Mouse (Mus musculus) ES-Bruce4 (cell line): ENCODE results near the gene Pitpnm1. TPM values are rescaled to one million over a fixed set of nuclear protein-coding genes. Genes with fewer than 3 reads are reported as not detected.

Experiments used
- H3K27ac ChIP-seq: 2 replicates; pipeline ENCODE4 v1.5.1; 2012; ENCODE audit warnings: low read length, inconsistent platforms; ENCODE audit not compliant: insufficient read depth
- H3K27me3 ChIP-seq: 2 replicates; pipeline ENCODE4 v1.6.1; 2012; ENCODE audit warnings: mild to moderate bottlenecking, low read length, inconsistent platforms; ENCODE audit not compliant: control insufficient read depth, poor library complexity, insufficient read depth, severe bottlenecking
- H3K36me3 ChIP-seq: 2 replicates; pipeline ENCODE4 v1.6.1; 2012; ENCODE audit warnings: inconsistent platforms, mild to moderate bottlenecking, low read length, moderate library complexity; ENCODE audit not compliant: control insufficient read depth, poor library complexity, insufficient read depth, severe bottlenecking
- H3K4me1 ChIP-seq: one replicate; pipeline ENCODE4 v1.8.1; 2011; ENCODE audit warnings: low read length; ENCODE audit not compliant: control insufficient read depth, insufficient read depth
- H3K4me3 ChIP-seq: 2 replicates; pipeline ENCODE4 v1.5.1; 2011; ENCODE audit warnings: low read depth, mild to moderate bottlenecking, low read length
- H3K9ac ChIP-seq: 2 replicates; pipeline ENCODE4 v1.6.1; 2012; ENCODE audit warnings: low read depth, mild to moderate bottlenecking, inconsistent platforms; ENCODE audit not compliant: poor library complexity, severe bottlenecking
- H3K9me3 ChIP-seq: replicated peaks from 2 replicates; pipeline ENCODE4 v1.6.1; 2012; ENCODE audit warnings: mild to moderate bottlenecking, low read length, inconsistent platforms; ENCODE audit not compliant: control insufficient read depth, poor library complexity, insufficient read depth, severe bottlenecking
- CTCF ChIP-seq: IDR thresholded peaks from one replicate; pipeline ENCODE4 v1.8.1; 2011; ENCODE audit warnings: low read depth, low read length
- EP300 ChIP-seq: IDR thresholded peaks from 2 replicates; pipeline ENCODE4 v1.6.1; 2011; ENCODE audit warnings: low read depth, low read length; ENCODE audit not compliant: insufficient read depth
- POLR2A ChIP-seq: IDR thresholded peaks from one replicate; pipeline ENCODE4 v1.8.1; 2011; ENCODE audit warnings: low read length; ENCODE audit not compliant: insufficient read depth
- polyA plus RNA-seq: library from polyadenylated mRNA; stranded (reverse); fragments of >200 nt; gene quantifications from 2 replicates; pipeline ENCODE4 v1.2.4, GENCODE M21; 2011; ENCODE audit warnings: low read depth; ENCODE audit not compliant: missing spikeins, insufficient read depth, insufficient read length

The Pitpnm1 gene
- polyA plus RNA-seq, 1 experiment, result 11.2 TPM

DNA sequence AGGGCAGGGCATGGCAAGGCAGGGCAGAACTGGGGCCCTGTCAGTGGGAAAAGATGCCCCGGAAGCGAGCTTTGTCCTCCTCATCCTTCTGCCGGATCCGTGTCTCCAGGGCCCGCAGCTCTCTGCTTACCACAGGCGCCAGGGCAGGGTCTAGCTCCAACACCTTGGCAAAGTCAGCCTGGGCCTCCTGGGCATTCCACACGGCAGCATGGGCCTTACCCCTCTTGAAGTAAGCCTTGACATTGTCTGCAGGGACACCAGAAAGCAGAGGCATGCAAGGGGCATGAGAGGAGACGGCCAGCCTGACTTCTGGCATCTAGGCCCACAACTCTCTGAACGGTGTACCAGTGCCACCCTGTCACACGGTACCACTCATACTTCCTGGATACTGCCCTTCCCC, 14.8 kb downstream of the Pitpnm1 start:
- Histone ChIP-seq H3K9me3 (no peaks in the 10 kb centered on the region), H3K27ac (no peak overlapping the region), H3K4me1 (no peaks in the 10 kb centered on the region), H3K27me3 (no peaks in the 10 kb centered on the region), H3K36me3 (no peaks in the 10 kb centered on the region), H3K9ac (no peak overlapping the region), H3K4me3 (no peak overlapping the region)
- TF ChIP-seq CTCF, result no peak
- TF ChIP-seq POLR2A, result no peak
- no peak for TF ChIP-seq EP300

DNA sequence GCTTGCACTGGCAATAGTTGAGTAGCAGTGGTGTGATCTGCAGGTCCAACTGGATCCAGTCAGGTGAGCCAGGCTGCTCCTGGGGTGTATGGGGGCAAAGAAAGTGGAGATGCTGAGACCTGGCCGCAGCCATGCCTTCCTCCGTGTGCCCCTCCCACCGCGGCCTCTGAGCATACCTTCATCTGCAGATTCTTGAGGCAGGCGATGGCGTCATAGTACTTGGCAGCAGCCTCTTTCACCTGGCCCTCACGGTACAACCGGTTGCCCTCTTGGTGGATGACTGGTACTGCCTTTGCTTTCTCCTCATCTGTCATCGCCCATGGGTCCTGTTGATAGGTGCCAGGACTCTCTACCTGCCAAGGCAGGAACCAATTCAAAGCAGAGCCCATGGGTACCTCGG, 15.3 kb downstream of the Pitpnm1 start:
- Histone ChIP-seq H3K9ac (no peak overlapping the region), H3K27me3 (no peaks in the 10 kb centered on the region), H3K36me3 (no peaks in the 10 kb centered on the region), H3K9me3 (no peaks in the 10 kb centered on the region), H3K27ac (no peak overlapping the region), H3K4me1 (no peaks in the 10 kb centered on the region), H3K4me3 (no peak overlapping the region)
- TF ChIP-seq CTCF, result no peak
- no peak for TF ChIP-seq POLR2A
- no peak for TF ChIP-seq EP300

DNA sequence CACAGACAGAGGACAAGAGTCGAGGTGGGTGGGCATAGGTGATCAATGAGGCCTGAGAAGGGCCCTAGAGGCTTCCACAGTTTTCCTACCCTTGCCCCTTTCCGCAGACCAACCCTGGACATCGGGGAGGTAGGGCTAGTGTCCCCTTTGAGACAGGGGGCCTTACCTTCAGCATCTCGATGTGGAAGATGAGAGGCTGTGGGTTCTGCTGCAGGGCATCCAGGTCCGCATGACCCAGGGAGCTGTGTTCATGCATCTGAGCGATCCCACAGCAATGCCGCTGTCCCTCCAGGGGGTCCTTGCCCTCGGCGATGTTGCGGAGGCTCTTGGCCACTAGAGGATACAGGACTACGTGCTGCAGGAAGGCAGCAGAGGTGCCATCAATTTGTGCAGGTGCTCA, 16.0 kb downstream of the Pitpnm1 start:
- no peak overlapping the region for H3K4me3 ChIP-seq
- no peaks in the 10 kb centered on the region for H3K36me3 ChIP-seq

DNA sequence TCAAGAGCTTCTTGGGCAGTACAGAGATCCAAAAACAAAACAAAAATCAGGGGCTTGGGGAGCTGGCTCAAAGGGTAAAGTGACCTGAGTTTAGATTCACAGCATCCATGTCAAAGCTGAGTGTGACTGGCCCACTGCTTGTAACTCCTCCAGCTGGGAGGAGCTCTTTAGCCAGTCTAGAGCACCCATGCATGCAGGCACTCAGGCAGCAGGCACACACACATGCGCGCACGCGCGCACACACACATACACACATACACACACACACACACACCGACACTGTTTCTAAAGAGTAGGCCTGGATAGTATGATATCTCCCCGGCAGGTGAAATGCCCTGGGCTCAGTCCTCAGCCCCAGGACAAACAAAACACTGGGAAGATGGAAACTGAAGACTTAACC, 17.2 kb downstream of the Pitpnm1 start:
- H3K9ac ChIP-seq, result no peak overlapping the region
- H3K27me3 ChIP-seq, result no peaks in the 10 kb centered on the region
- no peaks in the 10 kb centered on the region for H3K9me3 ChIP-seq
- H3K36me3 ChIP-seq, result no peaks in the 10 kb centered on the region
- H3K4me1 ChIP-seq, result no peaks in the 10 kb centered on the region
- no peak overlapping the region for H3K4me3 ChIP-seq
- H3K27ac ChIP-seq, result no peak overlapping the region
- TF ChIP-seq POLR2A (no peak), EP300 (no peak), CTCF (no peak)

More for the DNA sequence above, 16.0 kb downstream of the Pitpnm1 start:
- no peak overlapping the region for H3K27ac ChIP-seq
- no peaks in the 10 kb centered on the region for H3K9me3 ChIP-seq
- no peaks in the 10 kb centered on the region for H3K27me3 ChIP-seq
- TF ChIP-seq POLR2A (no peak), CTCF (no peak), EP300 (no peak)
- H3K4me1 ChIP-seq, result no peaks in the 10 kb centered on the region
- H3K9ac ChIP-seq, result no peak overlapping the region

DNA sequence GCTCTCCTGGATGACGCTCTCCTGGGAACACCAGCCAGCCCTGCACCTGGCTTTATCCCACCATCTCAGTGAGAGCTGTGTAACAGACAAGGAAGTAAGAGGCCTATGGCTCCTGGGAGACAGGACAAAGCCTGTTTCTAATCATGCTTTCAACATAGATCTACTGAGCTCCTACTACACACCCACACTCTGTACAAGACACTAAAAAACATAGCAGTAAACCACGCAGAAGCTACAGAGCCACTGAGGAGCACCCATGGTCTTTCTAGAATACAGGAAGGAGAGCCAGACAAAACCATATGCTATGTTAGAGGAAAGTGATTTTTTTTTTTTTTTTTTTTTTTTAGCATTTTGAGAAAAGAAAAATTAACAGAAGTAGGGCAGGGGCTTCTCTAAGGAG, 18.6 kb downstream of the Pitpnm1 start:
- Histone ChIP-seq H3K27me3 (no peaks in the 10 kb centered on the region), H3K9ac (no peak overlapping the region), H3K36me3 (no peaks in the 10 kb centered on the region), H3K4me1 (no peaks in the 10 kb centered on the region), H3K9me3 (no peaks in the 10 kb centered on the region), H3K27ac (no peak overlapping the region), H3K4me3 (no peak overlapping the region)
- no peak for TF ChIP-seq POLR2A
- no peak for TF ChIP-seq EP300
- TF ChIP-seq CTCF, result no peak

DNA sequence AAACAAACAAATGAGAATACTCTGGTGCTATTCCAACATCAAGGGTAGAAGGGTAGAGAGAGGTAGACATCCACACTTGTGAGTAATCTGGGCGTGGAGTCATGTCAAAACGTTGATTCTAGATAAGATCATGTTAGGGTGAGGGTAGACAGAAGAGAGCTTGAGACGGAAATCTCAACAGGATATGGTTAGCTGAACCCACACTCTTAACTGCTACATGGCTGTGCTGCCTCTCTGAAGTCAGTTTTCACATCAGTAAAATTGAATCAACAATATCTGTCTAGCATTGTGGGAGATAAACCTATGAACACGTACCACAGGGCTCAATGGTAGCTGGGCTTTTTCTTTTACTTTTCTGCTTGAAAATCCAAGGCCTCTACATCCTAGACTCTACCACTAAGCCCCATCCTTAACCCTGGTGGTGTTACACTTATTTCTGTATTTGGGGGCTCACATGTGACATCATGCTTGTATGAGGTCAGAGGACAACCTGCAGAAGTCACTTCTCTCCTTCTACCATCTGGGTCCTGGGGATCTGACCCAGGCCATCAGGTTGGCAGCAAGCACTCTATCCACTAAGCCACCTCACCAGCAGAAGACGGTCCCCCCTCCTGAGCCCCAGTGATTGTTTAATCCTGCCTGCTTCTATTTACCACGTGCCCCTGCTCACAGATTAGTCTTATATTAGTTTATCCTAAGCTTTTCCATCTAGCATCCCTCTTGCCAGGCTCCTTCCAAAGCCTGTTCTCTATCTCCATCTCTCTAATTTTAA, 20.1 kb downstream of the Pitpnm1 start:
- Histone ChIP-seq H3K36me3 (no peaks in the 10 kb centered on the region), H3K4me3 (no peak overlapping the region), H3K9me3 (no peaks in the 10 kb centered on the region), H3K27ac (no peak overlapping the region), H3K27me3 (no peaks in the 10 kb centered on the region), H3K4me1 (no peaks in the 10 kb centered on the region), H3K9ac (no peak overlapping the region)
- no peak for TF ChIP-seq POLR2A
- no peak for TF ChIP-seq EP300
- no peak for TF ChIP-seq CTCF
